Mouse (Mus musculus): ENCODE data around the gene Hmga1b. TPM values are rescaled to one million over a fixed set of nuclear protein-coding genes. Genes with fewer than 3 reads are reported as not detected.
A peak's percentile ranks its signal among the peaks of the same experiment; 100 is the strongest.

Gene Hmga1b
- polyA plus RNA-seq, 1 experiment = 130 TPM

DNA sequence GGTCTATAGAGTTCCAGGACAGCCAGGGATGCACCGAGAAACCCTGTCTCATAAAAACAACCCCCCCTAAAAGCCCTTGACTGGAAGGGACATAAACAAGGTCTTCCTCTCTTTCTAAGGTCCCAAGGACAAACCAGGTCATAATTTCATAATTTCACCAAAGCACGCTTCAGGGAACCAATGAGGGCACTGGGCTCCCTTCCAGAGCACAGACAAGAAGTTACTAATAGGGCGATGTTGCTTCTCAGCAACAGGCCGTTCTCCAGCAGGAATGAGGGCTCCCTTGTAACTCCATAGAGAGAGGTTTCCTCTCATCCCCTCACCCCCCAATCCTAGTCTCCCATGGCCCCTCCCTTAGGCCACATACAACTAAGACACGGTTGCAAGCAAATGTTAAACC, 21.6 kb upstream of the Hmga1b start:
- Histone ChIP-seq H3K4me3 (no peak overlapping the region), H3ac (ENCODE audit: control insufficient read depth, insufficient read length) (no peak overlapping the region), H3K79me2 (ENCODE audit: control insufficient read depth, insufficient read depth) (no peaks in the 10 kb centered on the region), H3K36me3 (ENCODE audit: control insufficient read depth, insufficient read depth) (no peaks in the 10 kb centered on the region), H3K4me2 (ENCODE audit: low read depth) (no peak overlapping the region), H3K27me3 (ENCODE audit: control insufficient read depth, insufficient read depth, insufficient read length) (peaks cover 27% of the 10 kb centered on the region)
- TF ChIP-seq REST (IDR thresholded peaks at IDR 0.05; ENCODE audit: insufficient read depth, insufficient read length) (no peak), MYOD1 (IDR thresholded peaks at IDR 0.05; ENCODE audit: control insufficient read depth in 1 of 3, insufficient read length in 2 of 3, low read depth in 2 of 3) (no peak), CEBPB (IDR thresholded peaks at IDR 0.05; ENCODE audit: insufficient read depth, poor library complexity, severe bottlenecking) (no peak), MYOG (IDR thresholded peaks at IDR 0.05; ENCODE audit: control insufficient read depth in 1 of 3, insufficient read depth in 1 of 3, insufficient read length in 2 of 3, low read depth in 2 of 3) (no peak), USF1 (IDR thresholded peaks at IDR 0.05; ENCODE audit: low read depth) (no peak), MAX (IDR thresholded peaks at IDR 0.05; ENCODE audit: low read depth) (no peak), TCF12 (IDR thresholded peaks at IDR 0.05; ENCODE audit: insufficient read depth, poor library complexity, severe bottlenecking) (no peak), SRF (IDR thresholded peaks at IDR 0.05; ENCODE audit: control insufficient read depth, insufficient read length, low read depth) (no peak), E2F4 (IDR thresholded peaks at IDR 0.05; ENCODE audit: insufficient read depth) (no peak), TCF3 (IDR thresholded peaks at IDR 0.05; ENCODE audit: insufficient read length, low read depth) (no peak), POLR2A (IDR thresholded peaks at IDR 0.05; ENCODE audit: insufficient read length, low read depth) (no peak)

DNA sequence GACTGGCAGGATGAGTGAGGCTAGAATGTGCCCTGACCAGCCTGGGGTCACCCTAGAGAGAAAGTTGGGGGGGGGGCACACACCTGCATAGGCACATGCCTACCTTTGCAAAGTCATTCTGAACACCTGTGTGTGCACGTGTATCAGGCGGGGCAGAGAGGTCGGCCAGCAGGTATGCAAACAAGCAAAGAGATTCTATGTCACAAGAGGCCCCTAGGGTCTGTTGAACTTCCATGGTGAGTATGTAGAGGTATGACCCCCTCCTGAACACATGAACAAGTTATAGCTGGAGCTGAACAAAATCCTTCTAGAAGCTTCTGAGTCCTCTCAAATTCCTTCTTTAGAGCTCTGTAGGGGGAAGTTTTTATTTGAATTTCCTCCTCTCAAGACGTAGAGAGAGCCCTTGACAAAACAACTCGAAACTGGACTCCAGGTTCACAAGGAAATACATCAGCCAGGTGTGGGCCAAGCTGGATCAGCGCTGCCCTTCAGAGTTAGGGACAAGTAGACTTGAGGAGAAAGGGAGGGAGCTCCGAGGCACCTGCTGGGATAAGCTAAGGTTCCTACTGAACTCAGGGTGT, 18.4 kb upstream of the Hmga1b start:
- no peak overlapping the region for H3ac ChIP-seq (ENCODE audit: control insufficient read depth, insufficient read length)
- no peak overlapping the region for H3K4me2 ChIP-seq (ENCODE audit: low read depth)
- TF ChIP-seq TCF12 (IDR thresholded peaks at IDR 0.05; ENCODE audit: insufficient read depth, poor library complexity, severe bottlenecking) = no peak
- no peak for TF ChIP-seq REST (IDR thresholded peaks at IDR 0.05; ENCODE audit: insufficient read depth, insufficient read length)
- TF ChIP-seq MAX (IDR thresholded peaks at IDR 0.05; ENCODE audit: low read depth) = no peak
- no peak for TF ChIP-seq E2F4 (IDR thresholded peaks at IDR 0.05; ENCODE audit: insufficient read depth)
- no peak for TF ChIP-seq MYOD1 (IDR thresholded peaks at IDR 0.05; ENCODE audit: control insufficient read depth in 1 of 3, insufficient read length in 2 of 3, low read depth in 2 of 3)
- TF ChIP-seq SRF (IDR thresholded peaks at IDR 0.05; ENCODE audit: control insufficient read depth, insufficient read length, low read depth) = no peak
- no peak for TF ChIP-seq USF1 (IDR thresholded peaks at IDR 0.05; ENCODE audit: low read depth)
- no peak for TF ChIP-seq CEBPB (IDR thresholded peaks at IDR 0.05; ENCODE audit: insufficient read depth, poor library complexity, severe bottlenecking)
- no peak for TF ChIP-seq MYOG (IDR thresholded peaks at IDR 0.05; ENCODE audit: control insufficient read depth in 1 of 3, insufficient read depth in 1 of 3, insufficient read length in 2 of 3, low read depth in 2 of 3)
- TF ChIP-seq TCF3 (IDR thresholded peaks at IDR 0.05; ENCODE audit: insufficient read length, low read depth) = no peak
- no peak for TF ChIP-seq POLR2A (IDR thresholded peaks at IDR 0.05; ENCODE audit: insufficient read length, low read depth)
- no peak for TF ChIP-seq POLR2AphosphoS2 (IDR thresholded peaks at IDR 0.05; ENCODE audit: insufficient read length, low read depth)
- H3K4me3 ChIP-seq = no peak overlapping the region
- H3K36me3 ChIP-seq (ENCODE audit: control insufficient read depth, insufficient read depth) = no peaks in the 10 kb centered on the region
- H3K79me2 ChIP-seq (ENCODE audit: control insufficient read depth, insufficient read depth) = no peaks in the 10 kb centered on the region
- H3K27me3 ChIP-seq (ENCODE audit: control insufficient read depth, insufficient read depth, insufficient read length) = peaks cover 27% of the 10 kb centered on the region

DNA sequence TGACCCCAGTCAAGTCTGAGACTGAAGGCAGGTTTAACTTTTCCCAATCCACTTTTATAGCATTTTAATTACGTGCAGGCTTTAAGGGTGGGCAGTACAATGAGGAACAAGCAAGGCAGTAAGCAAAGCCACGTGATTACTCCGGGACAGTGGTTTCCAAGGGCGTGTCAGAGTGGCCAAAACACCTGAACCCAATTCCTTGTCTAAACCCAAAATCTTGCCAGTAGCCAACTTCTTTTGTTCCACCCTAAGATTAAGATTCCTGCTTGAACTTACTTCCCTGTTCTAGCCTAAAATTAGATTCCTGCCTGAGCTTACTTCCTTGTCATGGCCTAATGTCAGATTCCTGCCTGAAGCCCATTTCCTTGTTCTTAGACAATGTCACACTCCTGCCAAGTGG, 14.6 kb upstream of the Hmga1b start:
- H3K27me3 ChIP-seq (ENCODE audit: control insufficient read depth, insufficient read depth, insufficient read length) = peaks cover 13% of the 10 kb centered on the region
- no peaks in the 10 kb centered on the region for H3K36me3 ChIP-seq (ENCODE audit: control insufficient read depth, insufficient read depth)
- H3K4me3 ChIP-seq = no peak overlapping the region
- TF ChIP-seq TCF12 (IDR thresholded peaks at IDR 0.05; ENCODE audit: insufficient read depth, poor library complexity, severe bottlenecking) (no peak), MYOG (IDR thresholded peaks at IDR 0.05; ENCODE audit: control insufficient read depth in 1 of 3, insufficient read depth in 1 of 3, insufficient read length in 2 of 3, low read depth in 2 of 3) (no peak), SRF (IDR thresholded peaks at IDR 0.05; ENCODE audit: control insufficient read depth, insufficient read length, low read depth) (no peak), USF1 (IDR thresholded peaks at IDR 0.05; ENCODE audit: low read depth) (no peak), POLR2A (IDR thresholded peaks at IDR 0.05; ENCODE audit: insufficient read length, low read depth) (no peak), E2F4 (IDR thresholded peaks at IDR 0.05; ENCODE audit: insufficient read depth) (no peak), REST (IDR thresholded peaks at IDR 0.05; ENCODE audit: insufficient read depth, insufficient read length) (no peak), POLR2AphosphoS2 (IDR thresholded peaks at IDR 0.05; ENCODE audit: insufficient read length, low read depth) (no peak), CEBPB (IDR thresholded peaks at IDR 0.05; ENCODE audit: insufficient read depth, poor library complexity, severe bottlenecking) (no peak), MAX (IDR thresholded peaks at IDR 0.05; ENCODE audit: low read depth) (no peak), TCF3 (IDR thresholded peaks at IDR 0.05; ENCODE audit: insufficient read length, low read depth) (no peak), MYOD1 (IDR thresholded peaks at IDR 0.05; ENCODE audit: control insufficient read depth in 1 of 3, insufficient read length in 2 of 3, low read depth in 2 of 3) (no peak)
- no peaks in the 10 kb centered on the region for H3K79me2 ChIP-seq (ENCODE audit: control insufficient read depth, insufficient read depth)
- no peak overlapping the region for H3K4me2 ChIP-seq (ENCODE audit: low read depth)
- no peak overlapping the region for H3ac ChIP-seq (ENCODE audit: control insufficient read depth, insufficient read length)

DNA sequence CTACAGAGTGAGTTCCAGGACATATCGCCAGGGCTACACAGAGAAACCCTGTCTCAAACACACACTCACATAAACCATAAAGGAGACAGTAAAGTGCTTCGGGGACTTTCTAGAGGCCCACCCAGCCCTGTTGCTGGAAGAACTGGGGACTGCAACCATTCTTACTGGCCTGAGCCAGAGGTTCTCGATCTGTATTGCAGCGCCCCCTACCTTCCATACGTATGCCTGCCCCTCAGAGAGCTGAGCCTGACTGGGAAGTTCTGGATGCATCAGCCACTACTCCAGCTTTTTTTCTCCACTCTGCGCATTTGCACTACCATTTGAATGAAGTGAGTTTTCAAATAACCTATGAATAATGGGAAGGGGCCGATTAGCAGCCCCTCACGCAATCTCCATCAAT, 13.2 kb upstream of the Hmga1b start:
- H3K4me2 ChIP-seq (ENCODE audit: low read depth) = no peak overlapping the region
- no peak overlapping the region for H3K4me3 ChIP-seq
- TF ChIP-seq MYOG (IDR thresholded peaks at IDR 0.05; ENCODE audit: control insufficient read depth in 1 of 3, insufficient read depth in 1 of 3, insufficient read length in 2 of 3, low read depth in 2 of 3) = no peak
- no peaks in the 10 kb centered on the region for H3K36me3 ChIP-seq (ENCODE audit: control insufficient read depth, insufficient read depth)
- no peaks in the 10 kb centered on the region for H3K79me2 ChIP-seq (ENCODE audit: control insufficient read depth, insufficient read depth)
- H3K27me3 ChIP-seq (ENCODE audit: control insufficient read depth, insufficient read depth, insufficient read length) = peaks cover 4% of the 10 kb centered on the region
- H3ac ChIP-seq (ENCODE audit: control insufficient read depth, insufficient read length) = no peak overlapping the region

DNA sequence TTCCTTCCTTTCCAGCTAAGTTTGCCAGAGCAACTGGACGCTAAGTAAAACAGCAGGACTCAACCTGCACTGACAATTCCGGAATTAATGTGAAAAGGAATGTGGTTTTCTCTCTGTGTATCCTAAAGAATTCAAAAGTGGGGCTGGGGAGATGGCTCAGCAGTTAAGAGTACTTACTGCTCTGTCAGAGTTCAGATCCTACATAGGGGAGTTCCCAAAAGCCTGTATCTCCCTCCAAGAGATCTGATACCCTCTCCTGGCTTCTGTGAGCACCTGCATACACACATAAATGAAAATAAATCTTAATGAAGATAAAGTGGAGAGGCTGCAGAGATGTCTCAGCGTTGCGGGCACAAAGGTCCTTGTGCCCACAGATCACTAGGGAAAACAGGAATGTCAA, 11.0 kb upstream of the Hmga1b start:
- Histone ChIP-seq H3ac (ENCODE audit: control insufficient read depth, insufficient read length) (no peak overlapping the region), H3K4me3 (no peak overlapping the region), H3K27me3 (ENCODE audit: control insufficient read depth, insufficient read depth, insufficient read length) (no peaks in the 10 kb centered on the region), H3K36me3 (ENCODE audit: control insufficient read depth, insufficient read depth) (no peaks in the 10 kb centered on the region), H3K4me2 (ENCODE audit: low read depth) (peak overlapping the region; percentile 1), H3K79me2 (ENCODE audit: control insufficient read depth, insufficient read depth) (no peaks in the 10 kb centered on the region)
- no peak for TF ChIP-seq SRF (IDR thresholded peaks at IDR 0.05; ENCODE audit: control insufficient read depth, insufficient read length, low read depth)
- TF ChIP-seq TCF3 (IDR thresholded peaks at IDR 0.05; ENCODE audit: insufficient read length, low read depth) = no peak
- no peak for TF ChIP-seq CEBPB (IDR thresholded peaks at IDR 0.05; ENCODE audit: insufficient read depth, poor library complexity, severe bottlenecking)
- TF ChIP-seq POLR2AphosphoS2 (IDR thresholded peaks at IDR 0.05; ENCODE audit: insufficient read length, low read depth) = no peak
- no peak for TF ChIP-seq POLR2A (IDR thresholded peaks at IDR 0.05; ENCODE audit: insufficient read length, low read depth)

Data from myocyte (in vitro differentiated cells).